Mouse (Mus musculus): Measurements from ENCODE around the gene Arhgef28.

Gene Arhgef28

DNA sequence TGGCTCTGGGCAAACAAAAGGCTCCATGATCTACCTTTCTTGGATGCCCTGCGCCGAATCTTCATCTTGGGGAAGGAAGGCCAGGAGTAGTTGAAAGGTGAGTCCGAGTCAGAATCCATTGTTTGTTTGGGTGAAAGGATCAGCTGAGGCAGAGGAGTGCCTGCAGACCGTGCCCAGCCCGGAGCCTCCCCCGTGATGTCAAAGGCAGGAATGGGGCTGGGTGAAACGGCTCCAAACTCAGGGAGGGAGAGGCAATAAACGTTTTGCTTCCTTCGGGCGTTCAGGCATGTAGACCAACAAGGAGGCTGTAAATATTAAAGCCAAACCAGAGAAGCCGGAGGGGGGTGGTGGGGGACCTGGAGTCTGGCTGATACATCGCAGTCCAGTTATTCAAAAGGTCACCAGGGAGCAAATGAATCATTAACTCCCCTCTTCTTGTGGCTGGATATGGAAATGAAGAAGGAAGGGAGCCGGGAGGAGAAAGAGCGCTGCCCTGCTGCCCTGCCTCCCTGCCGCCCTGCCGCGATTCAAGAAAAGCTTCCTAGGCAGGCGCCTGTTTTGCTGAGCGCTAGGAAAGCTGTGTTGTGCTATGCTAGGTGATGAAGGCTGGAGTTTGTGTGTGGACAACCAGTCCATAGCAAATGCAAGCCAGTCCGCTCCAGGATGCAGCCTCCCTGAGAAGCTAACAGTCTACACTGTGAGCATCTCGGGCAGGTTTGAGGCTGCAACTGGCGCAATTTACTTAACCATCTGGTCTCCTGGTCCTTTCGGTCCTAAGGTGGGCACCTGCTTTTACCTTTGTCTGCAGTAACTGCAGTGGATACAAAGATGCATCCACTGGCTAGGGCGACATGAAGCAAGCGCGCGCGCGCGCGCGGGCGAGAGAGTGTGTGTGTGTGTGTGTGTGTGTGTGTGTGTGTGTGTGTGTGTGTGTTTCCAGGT lies 190.0 kb downstream of the Arhgef28 start:
- DNase-seq (ENCODE audit: low spot score in 2 of 2): peak in 1 of 2 experiments; percentile 36

DNA sequence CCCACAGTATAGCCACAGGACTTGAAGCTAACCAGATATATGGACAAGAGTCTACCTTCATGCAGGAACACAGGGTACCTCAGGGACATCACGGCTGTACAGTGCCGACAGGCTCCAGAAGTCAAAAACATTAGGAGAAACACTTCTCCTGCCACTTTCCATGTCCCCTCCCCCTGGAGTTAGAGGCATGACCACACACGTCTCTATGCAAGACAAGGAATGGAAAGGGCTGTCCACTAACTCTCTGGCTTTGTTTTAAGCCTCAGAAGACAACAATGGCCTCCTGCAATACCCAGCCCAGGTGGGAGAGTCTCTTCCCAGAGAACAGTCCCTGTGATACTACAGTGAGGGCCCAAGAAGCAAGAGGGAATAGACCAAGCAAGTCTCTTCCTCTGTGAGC lies 191.3 kb downstream of the Arhgef28 start:
- no peak for DNase-seq (ENCODE audit: low spot score in 2 of 2)

DNA sequence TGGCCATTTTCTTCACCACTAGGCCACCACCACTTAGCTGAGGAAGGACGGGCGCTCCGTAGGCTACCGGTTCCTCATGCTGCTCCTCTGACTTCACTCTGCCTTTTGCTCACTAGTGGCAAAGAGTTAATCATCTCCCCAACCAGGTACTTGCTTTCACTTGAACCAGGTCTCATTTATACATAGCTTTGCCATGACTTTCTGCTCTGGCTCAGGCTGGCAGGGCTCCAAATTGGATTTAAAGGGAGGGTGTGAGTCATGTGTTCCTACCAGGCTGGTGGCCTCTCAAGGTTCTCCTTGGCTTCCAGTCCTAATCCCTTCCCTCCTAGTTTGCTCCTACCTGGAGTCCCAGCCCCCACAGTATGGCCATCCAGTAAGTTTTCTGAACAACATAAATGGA lies 192.5 kb downstream of the Arhgef28 start:
- no peak for DNase-seq (ENCODE audit: low spot score in 2 of 2)

DNA sequence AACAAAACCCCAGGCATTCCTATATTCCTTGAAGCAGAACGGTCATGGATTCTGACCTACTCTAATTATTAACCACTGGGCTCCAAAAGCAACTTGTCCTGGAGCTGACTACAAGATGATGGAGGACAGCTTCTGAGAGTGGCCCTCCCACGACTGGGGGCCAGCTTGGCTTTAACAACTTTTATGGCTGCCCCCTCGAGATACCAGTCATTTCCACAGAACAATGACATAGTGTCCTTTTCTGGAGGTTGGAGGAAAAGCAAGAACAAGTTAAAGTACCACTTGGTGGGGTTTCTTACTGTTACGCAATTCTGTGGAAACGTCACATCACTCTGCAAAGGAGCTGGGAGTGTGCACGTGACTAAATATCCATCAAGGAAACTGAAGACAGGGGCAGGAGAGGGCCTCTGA lies 194.3 kb downstream of the Arhgef28 start:
- DNase-seq (ENCODE audit: low spot score in 2 of 2): no peak

DNA sequence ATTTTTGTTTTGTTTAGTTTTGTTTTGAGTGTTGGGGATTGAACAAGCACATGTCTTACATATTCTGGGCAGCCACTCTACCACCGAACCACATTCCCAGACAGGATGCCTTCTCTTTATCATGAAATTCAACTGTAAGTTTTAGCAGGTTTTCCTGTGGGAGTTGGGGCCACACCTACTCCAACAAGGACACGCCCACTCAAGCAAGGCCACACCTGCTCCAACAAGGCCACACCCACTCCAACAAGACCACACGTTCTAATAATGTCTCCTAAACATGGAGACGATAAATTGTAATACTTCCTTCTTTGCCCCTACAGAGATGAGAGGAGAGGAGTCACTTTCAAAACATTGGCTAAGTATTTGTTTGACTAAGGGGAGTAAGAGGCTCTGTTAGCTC lies 197.2 kb downstream of the Arhgef28 start:
- no peak for DNase-seq (ENCODE audit: low spot score in 2 of 2)

DNA sequence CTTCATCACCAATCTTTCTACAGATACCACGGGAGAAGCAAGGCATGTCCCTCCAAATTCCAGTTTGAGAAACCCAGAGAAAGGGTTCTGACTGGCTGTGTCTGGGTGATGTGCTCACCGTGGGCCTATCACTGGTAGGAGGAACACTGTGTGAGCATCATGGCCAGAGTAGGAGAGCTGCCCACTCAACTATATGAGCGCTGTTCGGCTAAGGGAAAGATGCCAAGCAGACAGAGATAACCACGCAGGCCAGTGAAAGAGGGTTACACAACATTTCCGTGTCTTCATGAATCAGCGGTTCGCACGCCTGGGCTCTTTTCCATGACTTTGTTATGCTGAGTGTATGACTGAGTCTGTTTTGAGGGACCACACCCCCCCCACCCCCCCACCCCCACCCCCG lies 197.7 kb downstream of the Arhgef28 start:
- DNase-seq (ENCODE audit: low spot score in 2 of 2): peak in 1 of 2 experiments; percentile 52

DNA sequence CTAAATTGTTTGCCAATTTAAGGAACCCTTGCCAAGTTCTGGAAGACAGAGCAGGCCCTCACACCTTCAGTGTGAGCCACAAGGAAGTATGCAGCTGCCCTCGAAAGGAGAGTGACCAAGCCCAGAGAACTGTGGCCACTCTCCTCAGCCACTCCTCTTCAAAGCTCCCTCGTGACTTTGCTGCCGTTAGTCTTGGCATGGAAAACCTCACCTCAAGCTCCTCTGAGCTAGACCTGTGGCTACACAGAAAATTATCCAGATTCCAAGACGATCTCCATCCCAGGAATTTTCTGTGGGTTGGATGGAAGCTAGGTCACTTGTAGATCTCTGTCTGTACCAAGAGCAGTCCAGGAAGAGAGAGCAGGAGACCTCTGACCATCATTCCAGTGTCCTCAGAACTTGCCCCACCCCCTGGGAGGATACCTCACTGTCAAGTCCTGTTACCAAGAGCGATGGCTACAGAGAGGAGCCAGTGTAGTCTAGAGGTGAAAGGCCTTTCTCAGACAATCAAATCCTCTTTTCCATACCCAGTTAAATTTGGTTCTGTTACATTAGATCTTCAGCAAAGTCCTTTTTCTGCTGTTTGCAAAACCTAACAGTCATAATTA lies 200.5 kb downstream of the Arhgef28 start:
- DNase-seq (ENCODE audit: low spot score in 2 of 2): no peak

DNA sequence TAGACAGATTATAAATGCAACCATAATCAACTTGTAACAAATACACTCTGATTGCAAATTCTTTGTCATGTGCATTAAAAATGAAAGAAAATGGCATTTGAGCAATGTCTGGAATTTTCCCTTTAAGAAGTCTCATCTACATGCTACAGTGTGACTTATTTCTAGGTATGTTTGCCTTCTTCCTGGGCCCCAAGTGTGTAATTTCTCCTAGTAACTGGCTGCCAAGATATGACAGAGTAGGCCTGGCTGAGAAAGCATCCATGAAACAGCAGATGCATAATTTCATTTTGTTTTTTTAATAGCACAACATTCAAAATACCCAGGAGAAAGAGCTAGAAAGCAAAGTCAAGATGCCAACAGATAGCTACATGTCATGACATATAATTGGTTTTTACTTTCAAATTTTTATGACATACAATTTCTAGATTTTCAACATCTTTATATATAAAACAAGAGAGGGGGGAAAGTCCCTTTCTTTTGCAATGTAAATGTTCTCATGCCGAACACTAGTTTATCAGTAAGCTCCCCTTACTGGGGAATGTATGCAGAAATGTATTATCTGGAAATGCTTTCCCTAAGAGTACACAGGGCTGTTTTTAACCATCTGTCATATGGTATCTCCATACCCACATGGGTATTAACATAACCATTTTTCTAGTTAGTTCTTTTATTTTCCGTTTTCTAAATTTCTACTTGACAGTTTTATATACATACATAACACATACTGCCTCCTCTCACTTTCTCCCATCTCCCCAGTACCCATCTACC lies 201.4 kb downstream of the Arhgef28 start:
- no peak for DNase-seq (ENCODE audit: low spot score in 2 of 2)

DNA sequence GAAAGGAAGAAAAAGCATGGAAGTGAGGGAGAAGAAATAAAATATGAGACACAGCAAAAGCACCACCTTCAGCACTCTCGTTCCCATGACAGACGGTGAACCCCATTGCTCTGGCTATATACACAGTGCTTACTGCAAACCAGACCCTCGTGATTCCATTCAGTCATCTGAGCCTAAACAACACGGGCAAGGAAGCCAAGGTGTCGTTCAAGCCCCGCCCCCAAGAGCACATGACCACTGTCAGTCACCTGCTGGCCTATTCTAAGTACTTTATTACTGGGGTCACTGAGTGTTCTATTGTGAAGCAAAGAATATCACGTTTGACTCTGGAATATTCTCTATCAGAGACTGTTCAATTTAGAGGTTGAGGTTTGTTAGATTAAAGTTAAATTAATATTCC lies 202.5 kb downstream of the Arhgef28 start:
- no peak for DNase-seq (ENCODE audit: low spot score in 2 of 2)

DNA sequence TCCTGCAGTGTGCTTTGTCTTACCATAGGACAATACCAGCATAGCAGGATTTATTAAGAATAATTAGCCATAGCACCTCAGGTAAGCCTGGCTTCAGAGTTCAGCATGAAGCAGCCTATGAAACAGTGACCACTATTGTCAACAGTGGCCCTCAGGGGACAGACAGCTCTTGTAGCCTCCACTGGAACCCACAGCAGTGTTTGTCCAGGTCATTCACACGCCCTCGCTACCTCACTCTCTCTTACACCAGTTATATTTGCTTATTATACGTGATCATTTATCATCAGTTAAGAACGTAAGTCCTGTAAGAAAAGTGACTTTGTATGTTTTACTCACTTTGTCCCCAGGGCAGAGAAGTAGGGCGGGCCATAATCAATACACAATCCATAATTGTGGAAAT lies 203.6 kb downstream of the Arhgef28 start:
- DNase-seq (ENCODE audit: low spot score in 2 of 2): no peak

DNA sequence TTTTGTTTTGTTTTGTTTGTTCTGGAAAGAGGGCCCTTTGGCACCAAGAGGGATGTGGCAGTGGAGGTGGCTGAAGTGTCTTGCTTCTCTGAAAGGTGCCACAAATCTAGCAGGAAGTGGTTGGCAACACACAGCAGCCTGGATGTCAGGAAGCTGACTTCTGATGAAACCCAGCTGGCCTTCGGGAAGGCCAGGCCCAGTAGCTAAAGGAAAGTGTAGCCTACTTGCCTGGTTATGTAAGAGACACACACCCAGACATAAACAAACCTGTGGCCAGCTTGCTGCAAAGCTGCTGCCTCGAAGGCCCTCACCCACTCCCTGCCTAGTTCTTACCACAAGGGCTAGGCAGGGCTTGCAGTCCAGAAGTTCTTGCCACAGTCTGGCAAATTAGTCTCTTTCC lies 204.1 kb downstream of the Arhgef28 start:
- no peak for DNase-seq (ENCODE audit: low spot score in 2 of 2)

DNA sequence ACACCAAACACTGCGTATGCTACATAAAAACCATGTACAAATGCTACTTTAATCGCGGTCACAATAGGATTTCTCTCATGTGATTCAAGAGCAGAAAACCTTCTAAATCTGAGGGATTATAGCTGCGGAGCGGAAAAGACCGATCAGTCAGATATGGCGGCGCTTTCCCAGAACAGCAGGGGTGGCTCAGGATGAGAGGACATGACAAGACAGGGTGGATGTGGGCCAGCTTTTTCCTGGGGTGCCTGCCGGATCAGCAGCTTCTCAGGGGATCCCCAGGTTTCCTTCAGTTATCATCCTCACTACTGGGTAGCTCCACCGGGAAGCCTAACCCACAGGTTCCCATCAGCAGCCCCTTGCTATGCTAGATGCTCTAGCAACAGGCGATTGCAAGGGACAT lies 204.5 kb downstream of the Arhgef28 start:
- DNase-seq (ENCODE audit: low spot score in 2 of 2): no peak

DNA sequence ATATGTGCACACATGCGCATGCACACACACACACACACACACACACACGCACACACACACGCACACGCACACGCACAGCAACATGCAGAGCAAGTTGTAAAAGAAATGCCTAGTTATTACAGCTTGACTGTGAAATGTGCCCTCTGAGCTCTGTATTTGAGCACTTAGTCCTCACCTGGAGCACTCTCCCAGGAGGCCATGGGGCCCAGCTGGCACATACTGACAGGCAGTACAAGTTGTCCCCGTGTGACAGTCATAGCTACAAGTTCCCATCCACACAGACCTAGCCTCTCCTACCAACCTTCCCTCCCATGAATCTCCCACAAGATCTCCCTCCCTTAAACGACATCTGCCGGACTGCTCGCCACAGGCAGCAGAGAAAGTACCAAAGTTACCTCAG lies 205.4 kb downstream of the Arhgef28 start:
- DNase-seq (ENCODE audit: low spot score in 2 of 2): no peak

DNA sequence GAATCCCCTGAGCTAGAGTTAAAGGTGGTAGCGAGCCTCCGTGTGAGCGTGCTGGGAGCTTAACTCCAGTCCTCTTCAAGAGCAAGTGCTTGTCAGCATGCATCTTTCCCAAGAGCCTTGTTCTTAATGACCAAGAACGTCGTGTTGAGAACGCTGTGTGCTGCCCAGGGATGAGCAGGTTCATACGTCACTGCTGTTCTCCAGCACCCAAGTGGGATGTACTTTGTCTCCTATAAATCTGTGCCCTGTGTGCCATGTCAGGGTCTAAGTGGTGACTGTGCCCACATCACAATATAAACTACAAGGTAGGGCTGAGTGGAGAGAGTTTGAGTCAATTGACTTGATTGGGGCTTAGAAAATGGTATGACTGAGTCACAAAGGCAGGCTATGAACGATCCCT lies 207.1 kb downstream of the Arhgef28 start:
- no peak for DNase-seq (ENCODE audit: low spot score in 2 of 2)

DNA sequence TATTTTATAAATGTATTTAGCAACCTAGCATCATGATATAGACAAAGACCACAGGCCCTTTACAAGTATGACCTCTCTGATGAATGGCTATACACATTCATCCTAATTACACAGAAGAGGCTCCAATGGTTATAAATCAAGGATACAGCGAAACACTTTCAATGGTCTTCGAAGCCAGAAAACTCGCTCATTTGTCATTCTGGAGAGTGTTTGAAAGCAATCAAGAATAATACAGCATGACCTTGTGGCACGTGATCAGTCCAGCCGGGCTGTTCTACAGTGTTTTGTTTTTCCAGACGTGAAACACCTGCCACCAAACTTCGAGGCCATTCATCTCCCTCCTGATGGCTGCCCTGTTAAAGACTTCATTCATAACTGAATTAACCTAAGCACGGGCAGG lies 207.7 kb downstream of the Arhgef28 start:
- no peak for DNase-seq (ENCODE audit: low spot score in 2 of 2)

DNA sequence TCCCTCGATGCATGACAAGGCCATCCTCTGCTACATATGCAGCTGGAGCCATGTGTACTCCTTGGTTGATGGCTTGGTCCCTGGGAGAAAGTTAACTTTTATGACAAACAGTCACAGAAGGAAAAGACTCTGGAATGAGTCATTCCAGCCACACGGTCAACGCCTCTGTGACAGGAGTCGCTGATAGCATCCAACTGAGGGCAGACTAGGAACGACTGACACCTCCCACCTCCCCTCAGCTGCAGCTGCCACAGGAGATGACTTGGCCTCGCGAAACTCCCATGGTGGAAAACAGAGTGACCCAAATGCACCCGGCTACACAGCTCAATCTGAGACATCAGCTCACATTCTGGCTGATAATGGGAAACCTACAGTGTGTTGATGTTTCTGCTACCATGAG lies 215.3 kb downstream of the Arhgef28 start:
- no peak for DNase-seq (ENCODE audit: low spot score in 2 of 2)

DNA sequence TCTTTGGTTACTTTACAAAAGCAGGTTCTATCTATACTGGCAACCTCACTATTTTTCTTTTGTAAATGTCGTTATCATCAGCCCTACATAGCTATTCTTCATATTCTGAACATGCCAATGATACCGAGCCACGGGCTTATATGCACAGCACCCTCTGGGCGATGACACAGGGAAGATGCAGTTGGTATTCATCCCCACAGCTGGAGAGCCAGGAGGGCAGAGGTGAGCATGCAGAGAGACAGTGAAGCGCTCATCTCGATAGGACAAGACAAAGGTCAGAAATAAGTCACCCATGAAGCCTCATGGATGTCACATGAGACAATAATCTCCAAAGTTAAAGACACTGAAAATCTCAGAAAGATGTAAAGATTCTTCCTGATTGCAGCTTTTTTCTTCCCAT lies 217.4 kb downstream of the Arhgef28 start:
- no peak for DNase-seq (ENCODE audit: low spot score in 2 of 2)

DNA sequence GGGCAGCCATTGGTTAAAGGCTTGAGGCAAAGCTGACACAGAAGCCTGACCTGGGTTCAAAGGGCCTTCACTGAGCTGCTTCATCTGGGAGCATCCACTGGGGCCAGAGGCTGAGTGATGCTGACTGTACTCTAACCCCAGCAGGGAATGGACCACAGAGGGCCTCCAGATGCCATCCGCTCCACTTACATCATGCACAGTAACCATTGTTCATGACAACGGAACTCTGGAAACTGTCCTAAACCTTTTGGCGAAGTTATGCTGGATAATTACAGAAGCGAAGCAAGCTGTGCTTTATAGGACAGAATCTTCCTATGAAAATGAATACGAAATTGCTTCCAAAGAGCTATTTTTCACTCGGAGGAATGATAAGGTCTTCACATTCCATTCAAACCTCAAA lies 219.5 kb downstream of the Arhgef28 start:
- no peak for DNase-seq (ENCODE audit: low spot score in 2 of 2)

DNA sequence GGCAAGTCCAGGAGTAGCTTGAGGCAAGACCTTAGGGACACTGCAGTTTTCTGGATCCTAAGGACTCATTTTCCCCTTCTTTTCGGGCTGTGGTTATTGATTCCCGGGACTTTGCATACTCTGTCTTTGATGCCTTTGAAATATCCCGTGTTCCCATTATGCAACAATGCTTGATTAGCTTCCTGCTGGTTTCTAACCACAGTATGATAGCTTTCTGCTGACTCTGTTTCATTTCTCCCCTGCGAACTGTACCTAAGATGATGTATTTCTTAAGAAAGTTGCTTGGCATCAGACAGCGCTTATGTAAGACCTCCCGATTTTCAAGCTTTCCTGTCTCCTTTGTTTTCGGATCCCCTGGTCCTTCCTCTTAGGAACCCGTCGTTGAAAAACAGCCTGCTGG lies 229.1 kb downstream of the Arhgef28 start:
- DNase-seq (ENCODE audit: low spot score in 2 of 2): no peak

DNA sequence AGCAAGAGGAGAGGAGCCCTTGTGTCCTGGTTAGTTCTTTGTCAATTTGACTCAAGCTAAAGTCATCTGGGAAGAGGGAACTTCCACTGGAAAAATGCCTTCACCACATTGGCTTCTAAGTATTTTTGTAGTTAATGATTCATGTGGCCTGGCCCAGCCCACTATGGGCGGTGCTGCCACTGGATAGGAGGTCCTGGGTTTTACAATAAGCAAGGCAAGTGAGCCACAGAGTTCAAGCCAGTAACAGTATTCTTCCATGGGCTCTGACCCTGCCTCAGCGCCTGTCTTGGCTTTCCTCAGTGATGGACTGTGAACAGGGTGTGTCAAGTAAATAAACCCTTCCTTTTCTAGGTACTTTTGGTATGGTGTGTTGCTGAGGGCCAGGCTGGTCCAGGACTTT lies 229.6 kb downstream of the Arhgef28 start:
- no peak for DNase-seq (ENCODE audit: low spot score in 2 of 2)

DNA sequence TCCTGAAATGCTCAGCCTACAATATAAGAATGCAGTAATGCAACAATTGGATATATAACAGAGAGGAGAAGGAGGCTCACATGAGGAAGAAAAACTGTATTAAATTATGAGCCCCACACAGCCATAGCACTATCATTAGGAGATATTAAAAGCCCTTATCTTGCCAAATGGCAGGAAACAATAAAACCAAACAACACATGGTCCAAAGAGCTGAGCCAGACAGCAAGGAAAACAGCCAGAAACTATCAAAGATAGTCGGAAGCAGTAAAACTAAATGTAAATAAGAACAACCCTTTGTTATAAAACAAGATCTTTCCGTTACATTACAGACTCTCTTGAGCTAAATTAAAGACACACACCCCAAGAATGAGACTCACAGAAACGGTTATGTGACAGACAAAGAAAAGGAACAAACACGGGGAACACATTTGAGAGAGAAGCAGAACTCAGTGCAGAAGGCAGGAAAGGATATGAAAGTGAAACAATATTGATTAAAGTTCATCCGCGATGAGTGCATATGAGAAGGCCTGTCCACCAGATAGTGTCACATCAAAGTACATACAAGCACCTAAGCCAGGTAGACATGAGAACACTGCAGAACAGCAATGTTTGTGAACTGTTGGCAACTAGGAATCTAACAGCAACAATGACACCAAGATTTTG lies 231.6 kb downstream of the Arhgef28 start:
- no peak for DNase-seq (ENCODE audit: low spot score in 2 of 2)

DNA sequence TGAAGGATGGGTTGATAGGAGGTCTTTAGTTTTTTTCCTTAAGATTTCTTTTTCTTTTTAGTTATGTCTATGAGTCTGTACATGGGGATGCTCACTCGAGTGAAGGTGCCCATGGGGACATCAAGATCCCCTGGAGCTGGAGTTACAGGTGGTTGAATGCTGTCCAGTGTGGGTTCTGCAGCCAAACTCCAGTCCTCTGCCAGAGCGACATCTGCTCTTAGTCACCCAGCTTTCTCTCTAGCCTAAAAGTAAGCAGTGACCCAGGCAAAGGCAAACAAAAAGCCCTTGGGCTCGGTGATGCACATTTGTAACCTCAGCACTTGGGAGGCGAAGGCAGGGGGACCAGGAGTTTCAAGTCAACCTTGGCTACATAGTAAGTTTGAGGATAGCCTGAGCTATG lies 232.3 kb downstream of the Arhgef28 start:
- DNase-seq (ENCODE audit: low spot score in 2 of 2): no peak
